In genomic region chr1:74759773-74760172, GRCm38 (mm10) we compare ENCODE assay signal across 9 mouse cellular contexts. TPM values are rescaled to one million over a fixed set of nuclear protein-coding genes. Genes with fewer than 3 reads are reported as not detected.
DNase-seq lines count a peak whose midpoint lies in the region; ATAC-seq and TF ChIP-seq lines count a peak whose summit lies in the region.
"Had no signal": no experiment of that assay in that cellular context is flagged by ENCODE, and none has a peak within 500 bp of the region (broad histone marks: within the 10 kb centered on the region; RNA-seq: fewer than 3 reads in every experiment).

No protein-coding gene starts in this region.

- no peak overlapping the region for H3K4me2 ChIP-seq in limb, embryonic 11.5 days (ENCODE audit: low read depth, severe bottlenecking)
- H3K4me2 ChIP-seq in kidney, postnatal 0 days (ENCODE audit: low read length): no peak overlapping the region
- H3K4me2 ChIP-seq in midbrain, postnatal 0 days (ENCODE audit: low read depth, low read length, poor library complexity, severe bottlenecking): no peak overlapping the region

- no peak overlapping the region for H3K9ac ChIP-seq in limb, embryonic 11.5 days (ENCODE audit: low read length)
- H3K9ac ChIP-seq in kidney, postnatal 0 days (ENCODE audit: low read depth, low read length): no peak overlapping the region
- no peak overlapping the region for H3K9ac ChIP-seq in midbrain, postnatal 0 days (replicated peaks; ENCODE audit: low read length, poor library complexity, severe bottlenecking)

- ATAC-seq in limb, embryonic 11.5 days (ENCODE audit: insufficient number of reproducible peaks, low FRiP score, low TSS enrichment, low read depth): no peak
- 0 out of 2 replicates have a peak, but pooled peaks have one; percentile 36 for ATAC-seq in kidney, postnatal 0 days (replicated peaks; ENCODE audit: low FRiP score, low read depth)
- no peak for ATAC-seq in midbrain, postnatal 0 days (ENCODE audit: low FRiP score)

- H3K4me1 ChIP-seq in limb, embryonic 11.5 days (ENCODE audit: control insufficient read depth, insufficient read depth, low read length): no peaks in the 10 kb centered on the region
- no peaks in the 10 kb centered on the region for H3K4me1 ChIP-seq in limb, embryonic 10.5 days
- H3K4me1 ChIP-seq in kidney, postnatal 0 days (replicated peaks; ENCODE audit: insufficient read depth, low read length): no peaks in the 10 kb centered on the region
- no peaks in the 10 kb centered on the region for H3K4me1 ChIP-seq in midbrain, postnatal 0 days (ENCODE audit: insufficient read depth, low read length)

- peak; percentile 85 for TF ChIP-seq CTCF in kidney, postnatal 0 days (IDR thresholded peaks at IDR 0.05; ENCODE audit: low read depth)
- TF ChIP-seq CTCF in midbrain, postnatal 0 days (IDR thresholded peaks at IDR 0.05): peak; percentile 82

- no peaks in the 10 kb centered on the region for H3K36me3 ChIP-seq in limb, embryonic 11.5 days (ENCODE audit: control insufficient read depth, insufficient read depth, low read length)
- no peaks in the 10 kb centered on the region for H3K36me3 ChIP-seq in limb, embryonic 10.5 days
- H3K36me3 ChIP-seq in kidney, postnatal 0 days (ENCODE audit: insufficient read depth, low read length): no peaks in the 10 kb centered on the region
- no peaks in the 10 kb centered on the region for H3K36me3 ChIP-seq in midbrain, postnatal 0 days (ENCODE audit: insufficient read depth, low read length)

- no peak overlapping the region for H3K27ac ChIP-seq in limb, embryonic 11.5 days (replicated peaks; ENCODE audit: low read depth, low read length)
- no peak overlapping the region for H3K27ac ChIP-seq in limb, embryonic 10.5 days
- no peak overlapping the region for H3K27ac ChIP-seq in kidney, postnatal 0 days
- H3K27ac ChIP-seq in midbrain, postnatal 0 days (ENCODE audit: low read depth, low read length): no peak overlapping the region

- WGBS in limb, embryonic 11.5 days: 24% methylated on average over 4 of the region's 4 CpGs
- 31% methylated on average over 4 of the region's 4 CpGs for WGBS in limb, embryonic 10.5 days
- WGBS in kidney, postnatal 0 days: 25% methylated on average over 4 of the region's 4 CpGs
- WGBS in midbrain, postnatal 0 days: 25% methylated on average over 4 of the region's 4 CpGs

- no peak overlapping the region for H3K4me3 ChIP-seq in limb, embryonic 11.5 days (ENCODE audit: low read depth, low read length)
- no peak overlapping the region for H3K4me3 ChIP-seq in limb, embryonic 10.5 days
- no peak overlapping the region for H3K4me3 ChIP-seq in kidney, postnatal 0 days (replicated peaks; ENCODE audit: low read depth, low read length)
- H3K4me3 ChIP-seq in midbrain, postnatal 0 days (ENCODE audit: low read depth, low read length): no peak overlapping the region

- no peaks in the 10 kb centered on the region for H3K27me3 ChIP-seq in limb, embryonic 11.5 days (ENCODE audit: control insufficient read depth, insufficient read depth, low read length)
- H3K27me3 ChIP-seq in limb, embryonic 10.5 days (ENCODE audit: low read depth, poor library complexity, severe bottlenecking): peaks cover 28% of the 10 kb centered on the region
- peaks cover 6% of the 10 kb centered on the region; the same call in 1 of the 2 replicates for H3K27me3 ChIP-seq in kidney, postnatal 0 days (ENCODE audit: insufficient read depth, low read length)
- 0 out of 2 replicates have a peak, but pooled peaks cover 3% of the 10 kb centered on the region for H3K27me3 ChIP-seq in midbrain, postnatal 0 days (ENCODE audit: insufficient read depth, low read length)

- H3K9me3 ChIP-seq in limb, embryonic 11.5 days (ENCODE audit: control insufficient read depth, low read length): no peaks in the 10 kb centered on the region
- H3K9me3 ChIP-seq in limb, embryonic 10.5 days (replicated peaks): no peaks in the 10 kb centered on the region
- H3K9me3 ChIP-seq in kidney, postnatal 0 days (replicated peaks; ENCODE audit: low read length): no peaks in the 10 kb centered on the region
- H3K9me3 ChIP-seq in midbrain, postnatal 0 days (ENCODE audit: low read length): no peaks in the 10 kb centered on the region

- DNase-seq in adrenal gland, postnatal 10 days: peak; percentile 60
- DNase-seq in adrenal gland, adult 8-10 months: no peak
- DNase-seq in limb, embryonic 11.5 days (ENCODE audit: low spot score): peak; percentile 58
- no peak for DNase-seq in limb, embryonic 10.5 days (ENCODE audit: low spot score)
- DNase-seq in cerebellum, postnatal 14 days: peak; percentile 47 to 52
- peak; percentile 90 for DNase-seq in kidney, postnatal 0 days (ENCODE audit: low spot score)
- peak; percentile 72 for DNase-seq in midbrain, postnatal 0 days (ENCODE audit: low spot score)
- no peak for DNase-seq in thymus, postnatal 36 days

RNA-seq across cellular contexts. Expression of gene Prkag3, which starts 10.8 kb away (rescaled TPM):
- 1 to 10 TPM in 1 of 2 experiments, under 1 TPM in 1; 0.69 to 1.1 TPM for total RNA-seq in adrenal gland, postnatal 10 days (2021)
- total RNA-seq in adrenal gland, adult 8-10 months (2022): 1 to 10 TPM in 1 of 4 experiments, under 1 TPM in 1, not detected in 2; 0.55 to 1.3 TPM
- not detected in 2 replicates for polyA plus RNA-seq in limb, embryonic 11.5 days (2014; fragmentation: Nextera tagmentation; extraction: Ambion mirVana)
- 0.16 and 0.29 TPM in 2 replicates for polyA plus RNA-seq in limb, embryonic 10.5 days (2016; fragmentation: Nextera tagmentation; extraction: Ambion mirVana)
- 0.07 and 0.27 TPM in 2 replicates for polyA plus RNA-seq in kidney, postnatal 0 days (2015; fragmentation: Nextera tagmentation; extraction: Ambion mirVana)
- total RNA-seq in midbrain, postnatal 0 days (2014; rRNA removed): 0.11 TPM in 1 of 2 replicates, not detected in the other
- 0.09 TPM in 1 of 2 replicates, not detected in the other for polyA plus RNA-seq in midbrain, postnatal 0 days (2015; fragmentation: Nextera tagmentation; extraction: Ambion mirVana)

RNA-seq across cellular contexts. Expression of gene Wnt6, which starts 11.9 kb away (rescaled TPM):
- 1 to 10 TPM; 2.6 to 4.2 TPM for total RNA-seq in adrenal gland, postnatal 10 days (2021)
- total RNA-seq in adrenal gland, adult 8-10 months (2022): 1 to 10 TPM; 3.9 to 6.6 (median 5.7) TPM
- polyA plus RNA-seq in limb, embryonic 11.5 days (2014; fragmentation: Nextera tagmentation; extraction: Ambion mirVana): 21.2 and 27.4 TPM in 2 replicates
- 30.1 and 34.2 TPM in 2 replicates for polyA plus RNA-seq in limb, embryonic 10.5 days (2016; fragmentation: Nextera tagmentation; extraction: Ambion mirVana)
- polyA plus RNA-seq in kidney, postnatal 0 days (2015; fragmentation: Nextera tagmentation; extraction: Ambion mirVana): 1.9 and 2.2 TPM in 2 replicates
- 6.2 and 8.4 TPM in 2 replicates for total RNA-seq in midbrain, postnatal 0 days (2014; rRNA removed)
- 6.3 and 6.6 TPM in 2 replicates for polyA plus RNA-seq in midbrain, postnatal 0 days (2015; fragmentation: Nextera tagmentation; extraction: Ambion mirVana)

RNA-seq across cellular contexts. Expression of gene Wnt10a, which starts 31.5 kb away (rescaled TPM):
- under 1 TPM; 0.27 to 0.57 TPM for total RNA-seq in adrenal gland, postnatal 10 days (2021)
- total RNA-seq in adrenal gland, adult 8-10 months (2022): 1 to 10 TPM in 1 of 4 experiments, under 1 TPM in 3; 0.58 to 1.0 (median 0.84) TPM
- polyA plus RNA-seq in limb, embryonic 11.5 days (2014; fragmentation: Nextera tagmentation; extraction: Ambion mirVana): 1.4 and 1.6 TPM in 2 replicates
- 1.3 and 1.6 TPM in 2 replicates for polyA plus RNA-seq in limb, embryonic 10.5 days (2016; fragmentation: Nextera tagmentation; extraction: Ambion mirVana)
- polyA plus RNA-seq in kidney, postnatal 0 days (2015; fragmentation: Nextera tagmentation; extraction: Ambion mirVana): 0.91 and 1.0 TPM in 2 replicates
- 0.09 and 0.82 TPM in 2 replicates for total RNA-seq in midbrain, postnatal 0 days (2014; rRNA removed)
- 0.10 and 0.38 TPM in 2 replicates for polyA plus RNA-seq in midbrain, postnatal 0 days (2015; fragmentation: Nextera tagmentation; extraction: Ambion mirVana)
- polyA plus RNA-seq: heart, embryonic 14.5 days had no signal

RNA-seq across cellular contexts. Expression of gene Cyp27a1, which starts 46.4 kb away (rescaled TPM):
- 10 to 100 TPM; 15.1 to 15.2 TPM for total RNA-seq in adrenal gland, postnatal 10 days (2021)
- 10 to 100 TPM; 12.2 to 28.3 (median 14.8) TPM for total RNA-seq in adrenal gland, adult 8-10 months (2022)
- 16.0 and 19.8 TPM in 2 replicates for polyA plus RNA-seq in limb, embryonic 11.5 days (2014; fragmentation: Nextera tagmentation; extraction: Ambion mirVana)
- 22.8 and 25.5 TPM in 2 replicates for polyA plus RNA-seq in limb, embryonic 10.5 days (2016; fragmentation: Nextera tagmentation; extraction: Ambion mirVana)
- 10.3 and 10.8 TPM in 2 replicates for polyA plus RNA-seq in kidney, postnatal 0 days (2015; fragmentation: Nextera tagmentation; extraction: Ambion mirVana)
- total RNA-seq in midbrain, postnatal 0 days (2014; rRNA removed): 4.4 TPM in 2 replicates
- 2.3 and 2.6 TPM in 2 replicates for polyA plus RNA-seq in midbrain, postnatal 0 days (2015; fragmentation: Nextera tagmentation; extraction: Ambion mirVana)

Comparison
In these comparisons a context has a peak if more than half of its experiments do, and no peak if none do; other contexts are left out.
1. DNase-seq: peak in adrenal gland, postnatal 10 days (single experiment), limb, embryonic 11.5 days (single experiment), cerebellum, postnatal 14 days (2 of 2), kidney, postnatal 0 days (single experiment) and midbrain, postnatal 0 days (single experiment); none in adrenal gland, adult 8-10 months (single experiment), limb, embryonic 10.5 days (single experiment) and thymus, postnatal 36 days (0 of 2).